In genomic region chr8:107150057-107150403, GRCm38 (mm10) we compare ENCODE assay signal across 8 mouse cellular contexts. TPM values are rescaled to one million over a fixed set of nuclear protein-coding genes. Genes with fewer than 3 reads are reported as not detected.
DNase-seq lines count a peak whose midpoint lies in the region; ATAC-seq and TF ChIP-seq lines count a peak whose summit lies in the region.

No protein-coding gene starts in this region.

- no peak for DNase-seq in cerebellum, postnatal 4 days (ENCODE audit: low spot score in 2 of 2)
- DNase-seq in testis, postnatal 10 days (ENCODE audit: low spot score), result no peak
- DNase-seq in layer of hippocampus, adult 11-12 months (ENCODE audit: low spot score), result no peak
- no peak for DNase-seq in right cerebral cortex, postnatal 4 days
- DNase-seq in layer of hippocampus, adult 18-20 months (ENCODE audit: low spot score in 2 of 2), result no peak

- H3K4me2 ChIP-seq in liver, embryonic 15.5 days, result peak overlapping the region; percentile 88

- no peak for TF ChIP-seq CTCF in testis, adult 2 months (IDR thresholded peaks at IDR 0.05; ENCODE audit: control insufficient read depth, insufficient read depth, insufficient replicate concordance, low read depth, low read length)

- ATAC-seq in cerebellum, adult (ENCODE audit: insufficient number of reproducible peaks, low FRiP score, low TSS enrichment), result peak; percentile 28; the same call in 1 of the 2 replicates
- peak; percentile 7 for ATAC-seq in liver, embryonic 15.5 days (ENCODE audit: insufficient read depth)

- peaks cover 1% of the 10 kb centered on the region; the same call in 1 of the 2 replicates for H3K36me3 ChIP-seq in testis, adult 2 months (ENCODE audit: control insufficient read depth, insufficient read depth, low read length)
- peaks cover 17% of the 10 kb centered on the region for H3K36me3 ChIP-seq in liver, embryonic 15.5 days (replicated peaks)

- H3K9me3 ChIP-seq in liver, embryonic 15.5 days (replicated peaks), result no peaks in the 10 kb centered on the region

- H3K27ac ChIP-seq in testis, adult 2 months (ENCODE audit: control insufficient read depth, insufficient read depth, low read depth, low read length), result peak overlapping the region; percentile 71
- H3K27ac ChIP-seq in liver, embryonic 15.5 days (replicated peaks), result peak overlapping the region; percentile 73

- peak overlapping the region; percentile 81 for H3K9ac ChIP-seq in liver, embryonic 15.5 days

- peak overlapping the region; percentile 94 for H3K4me3 ChIP-seq in testis, adult 2 months (ENCODE audit: control insufficient read depth, low read depth, low read length)
- peak overlapping the region; percentile 91 for H3K4me3 ChIP-seq in liver, embryonic 15.5 days (replicated peaks)

- 25% methylated on average over 6 of the region's 6 CpGs for WGBS in liver, embryonic 15.5 days (ENCODE audit: insufficient replicate concordance)

- TF ChIP-seq POLR2A in testis, adult 2 months (IDR thresholded peaks at IDR 0.05; ENCODE audit: control insufficient read depth, low read depth, low read length), result no peak

- no peaks in the 10 kb centered on the region for H3K27me3 ChIP-seq in testis, adult 2 months (ENCODE audit: control insufficient read depth, insufficient read depth, low read length)
- H3K27me3 ChIP-seq in liver, embryonic 15.5 days, result no peaks in the 10 kb centered on the region

- peaks cover 3% of the 10 kb centered on the region; the same call in 1 of the 2 replicates for H3K4me1 ChIP-seq in testis, adult 2 months (ENCODE audit: control insufficient read depth, insufficient read depth, low read length)
- H3K4me1 ChIP-seq in liver, embryonic 15.5 days (replicated peaks), result peaks cover 21% of the 10 kb centered on the region

RNA-seq across cellular contexts. Expression of gene Cyb5b, which starts 0.4 kb away (rescaled TPM):
- polyA plus RNA-seq in testis, adult 2 months (2012; rRNA removed), result 31.2 and 31.4 TPM in 2 replicates
- 23.8 and 24.5 TPM in 2 replicates for polyA plus RNA-seq in liver, embryonic 15.5 days (2015; fragmentation: Nextera tagmentation; extraction: Ambion mirVana)
- 100 to 1,000 TPM; 106 to 113 TPM for total RNA-seq in layer of hippocampus, adult 18-20 months (2021)

RNA-seq across cellular contexts. Expression of gene Terf2, which starts 53.7 kb away (rescaled TPM):
- polyA plus RNA-seq in testis, adult 2 months (2012; rRNA removed), result 13.6 and 14.1 TPM in 2 replicates
- 6.4 and 6.8 TPM in 2 replicates for polyA plus RNA-seq in liver, embryonic 15.5 days (2015; fragmentation: Nextera tagmentation; extraction: Ambion mirVana)
- total RNA-seq in layer of hippocampus, adult 18-20 months (2021), result 10 to 100 TPM; 36.6 to 36.9 TPM
